Mouse (Mus musculus): ENCODE data around the gene Neurod4.
A peak's percentile ranks its signal among the peaks of the same experiment; 100 is the strongest.

Gene Neurod4

DNA sequence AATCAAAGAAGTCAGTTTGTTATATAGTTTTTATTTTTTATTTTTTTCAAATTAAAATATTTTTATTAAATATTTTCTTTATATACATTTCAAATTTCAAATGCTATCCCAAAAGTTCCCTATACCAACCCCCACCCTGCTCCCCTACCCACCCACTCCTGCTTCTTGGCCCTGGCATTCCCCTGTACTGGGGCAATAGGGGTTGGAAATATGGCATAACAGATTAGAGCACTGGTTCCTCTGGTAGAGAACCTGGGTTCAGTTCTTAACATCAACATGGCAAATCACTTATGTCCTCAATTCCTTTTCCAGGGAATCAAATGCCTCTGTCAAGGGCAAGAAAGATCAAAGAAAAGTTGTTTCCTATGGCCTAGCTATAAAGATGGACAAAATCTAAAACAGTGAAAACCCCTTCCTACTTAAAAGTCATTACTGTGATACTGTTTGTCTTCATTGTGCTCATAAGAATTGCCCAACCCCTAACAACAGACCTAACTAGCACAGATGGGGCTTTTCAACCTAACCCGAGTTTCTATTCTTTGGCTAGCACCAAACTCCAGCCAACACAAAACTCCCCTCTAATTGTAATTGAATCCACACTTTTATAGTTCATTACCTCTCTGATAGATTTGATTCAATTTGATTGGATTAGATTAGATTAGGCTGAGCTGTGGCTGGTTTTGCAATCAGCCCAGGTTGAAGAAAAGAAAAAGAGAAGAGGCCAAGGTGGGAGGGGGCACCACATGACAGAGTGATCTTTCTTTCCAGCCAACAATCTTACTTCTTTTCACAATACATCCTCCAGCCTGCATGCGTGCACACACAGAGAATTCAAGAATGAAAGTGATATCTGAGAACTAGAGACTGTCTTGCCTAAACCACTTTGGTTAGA lies 41.5 kb downstream of the Neurod4 start:
- no peak for DNase-seq (ENCODE audit: extremely low spot score, low read depth, low spot score)

DNA sequence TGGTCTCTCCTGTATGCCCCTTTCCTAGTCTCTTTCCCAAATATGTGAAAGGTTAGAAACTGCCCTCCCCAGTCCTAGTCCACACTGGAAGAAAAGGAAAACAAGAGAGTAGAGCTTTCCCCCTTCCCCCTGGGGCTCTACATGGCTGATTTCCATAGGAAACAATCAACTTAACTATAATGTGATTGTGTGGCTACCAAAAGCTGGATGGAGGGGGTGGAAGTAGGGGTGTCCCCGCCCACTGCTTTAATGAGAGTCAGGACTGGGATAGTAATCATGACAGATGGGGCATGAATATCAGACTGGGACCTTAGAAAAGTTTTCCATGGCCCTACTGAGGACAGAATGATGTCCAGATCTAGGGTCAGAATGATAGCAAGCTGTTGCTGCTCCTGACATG lies 45.5 kb downstream of the Neurod4 start:
- DNase-seq (ENCODE audit: extremely low spot score, low read depth, low spot score) = no peak

DNA sequence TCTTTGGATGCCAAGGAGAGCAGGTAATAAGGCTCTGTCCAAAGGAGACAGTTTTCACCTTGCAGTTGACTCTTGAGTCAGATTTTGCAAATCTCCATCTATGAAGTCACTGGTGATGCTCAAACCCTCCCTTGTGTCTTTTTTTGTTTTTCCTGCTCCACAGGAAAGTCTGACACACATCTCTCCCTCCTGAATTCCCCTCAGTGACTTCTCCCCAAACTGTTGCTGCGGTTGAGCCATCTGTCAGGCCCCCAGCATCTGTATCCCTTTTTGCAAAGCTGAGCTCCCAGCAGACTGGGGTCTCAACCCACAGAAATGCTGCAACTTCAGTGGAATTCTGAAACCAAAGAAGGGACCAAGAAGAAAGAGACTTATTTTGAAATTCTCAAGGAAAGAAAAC lies 47.9 kb downstream of the Neurod4 start:
- no peak for DNase-seq (ENCODE audit: extremely low spot score, low read depth, low spot score)

DNA sequence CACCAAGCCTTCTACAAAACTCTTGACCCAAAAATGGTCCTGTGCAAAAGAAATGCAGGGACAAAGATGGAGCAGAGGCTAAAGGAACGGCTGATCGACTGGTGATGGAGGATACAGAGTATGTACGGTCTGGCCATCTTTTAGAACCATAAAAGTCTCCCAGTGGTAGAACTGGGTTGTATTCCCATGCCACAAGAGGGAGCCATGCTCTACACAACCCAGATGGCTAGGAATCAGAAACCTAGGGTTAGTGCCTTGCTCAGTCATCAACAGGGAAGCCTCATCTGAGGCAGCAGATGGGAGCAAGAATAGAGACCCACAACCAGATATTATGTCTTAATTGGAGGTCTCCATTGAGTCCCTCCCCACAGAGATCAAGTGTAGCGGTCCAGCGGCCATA lies 50.5 kb downstream of the Neurod4 start:
- DNase-seq (ENCODE audit: extremely low spot score, low read depth, low spot score) = no peak

DNA sequence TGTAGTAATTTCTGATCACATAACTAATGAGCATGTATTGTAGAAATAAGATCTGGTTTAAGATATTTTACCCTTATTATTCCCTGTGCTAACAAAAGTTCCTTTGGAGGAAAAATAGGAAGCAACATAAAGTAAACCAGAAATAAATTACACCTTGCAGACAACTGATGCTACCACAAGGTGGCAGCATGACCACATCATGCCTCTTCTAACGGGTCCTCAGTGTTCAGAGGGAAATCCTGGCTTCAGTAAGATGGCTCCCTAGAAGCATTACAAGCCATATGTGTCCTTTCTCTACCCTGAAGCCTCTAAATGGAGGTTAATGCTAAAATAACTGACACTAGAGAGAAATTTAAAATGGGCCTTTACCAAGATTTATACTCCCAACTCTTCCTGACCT lies 51.8 kb downstream of the Neurod4 start:
- DNase-seq (ENCODE audit: extremely low spot score, low read depth, low spot score) = peak; percentile 54

DNA sequence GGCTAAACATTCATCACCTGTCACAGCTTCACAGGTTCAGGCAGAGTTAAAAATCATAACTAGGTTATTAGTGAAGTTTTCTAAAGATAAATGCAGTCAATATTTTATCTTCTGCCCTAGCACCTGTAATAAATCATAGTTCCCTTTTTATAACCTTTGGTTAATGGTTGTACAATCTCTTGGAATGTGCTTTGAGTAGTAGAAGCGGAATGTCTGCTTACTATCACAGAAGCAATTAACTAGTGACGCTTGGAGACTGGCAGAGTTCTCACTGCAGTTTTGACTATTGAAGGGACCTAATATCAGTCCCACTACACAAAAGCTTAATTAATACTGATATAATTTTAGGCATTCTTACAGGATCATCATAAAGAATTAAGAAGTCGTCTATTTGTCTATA lies 55.0 kb downstream of the Neurod4 start:
- no peak for DNase-seq (ENCODE audit: extremely low spot score, low read depth, low spot score)
